Mouse (Mus musculus) stomach, postnatal 0 days (tissue): ENCODE results near the gene Alpk1. TPM values are rescaled to one million over a fixed set of nuclear protein-coding genes. Genes with fewer than 3 reads are reported as not detected.

Experiments
- ATAC-seq: fragments of 200-750 bp; cut with Nextera tagmentation; 2 replicates; pipeline ENCODE4 v1.8.0; 2017; ENCODE audit not compliant: low FRiP score, low TSS enrichment
- DNase-seq: peaks from one replicate; pipeline ENCODE4 v3.0.0-alpha.2; 2016; ENCODE audit warnings: low spot score
- H3K27ac ChIP-seq: fragments of 300-500 bp; sonication (generic); replicated peaks from 2 replicates; pipeline ENCODE4 v1.5.1; 2014; ENCODE audit warnings: mild to moderate bottlenecking, control low read depth
- H3K27me3 ChIP-seq: fragments of 300-500 bp; sonication (generic); 2 replicates; pipeline ENCODE4 v1.6.1; 2014; ENCODE audit warnings: low read length; ENCODE audit not compliant: control insufficient read depth, insufficient read depth
- H3K36me3 ChIP-seq: fragments of 300-500 bp; sonication (generic); 2 replicates; pipeline ENCODE4 v1.6.1; 2014; ENCODE audit warnings: low read length, mixed read lengths; ENCODE audit not compliant: control insufficient read depth, insufficient read depth
- H3K4me1 ChIP-seq: fragments of 300-500 bp; sonication (generic); replicated peaks from 2 replicates; pipeline ENCODE4 v1.6.1; 2014; ENCODE audit warnings: antibody characterized with exemption; ENCODE audit not compliant: control insufficient read depth, insufficient read depth
- H3K4me2 ChIP-seq: fragments of 300-500 bp; sonication (generic); replicated peaks from 2 replicates; pipeline ENCODE4 v1.6.1; 2014; ENCODE audit warnings: low read depth, mild to moderate bottlenecking, control low read depth, moderate library complexity
- H3K4me3 ChIP-seq: fragments of 300-500 bp; sonication (generic); 2 replicates; pipeline ENCODE4 v1.5.1; 2014; ENCODE audit warnings: low read depth, low read length, control low read depth
- H3K9ac ChIP-seq: fragments of 300-500 bp; sonication (generic); 2 replicates; pipeline ENCODE4 v1.6.1; 2014; ENCODE audit warnings: mild to moderate bottlenecking, low read length, control low read depth, mixed read lengths
- H3K9me3 ChIP-seq: fragments of 300-500 bp; sonication (generic); 2 replicates; pipeline ENCODE4 v1.6.1; 2016; ENCODE audit warnings: low read length; ENCODE audit not compliant: control insufficient read depth
- CTCF ChIP-seq: IDR thresholded peaks from 2 replicates; pipeline ENCODE4 v1.5.1; 2016; ENCODE audit warnings: antibody characterized with exemption, low read depth, mild to moderate bottlenecking, moderate library complexity
- EP300 ChIP-seq: optimal IDR thresholded peaks from 2 replicates; pipeline ENCODE3; 2016; ENCODE audit warnings: antibody characterized with exemption
- WGBS: fragments of 180-500 bp; shearing (Covaris S2); extraction: QIAGEN DNeasy Blood & Tissue Kit; methylation state at CpG from one replicate; pipeline ENCODE4 v1.1.7; 2014; 5-methylcytosine and 5-hydroxymethylcytosine counted together
- polyA plus RNA-seq: library from polyadenylated mRNA; unstranded; fragments of >200 nt; fragmentation: Nextera tagmentation; extraction: Ambion mirVana; gene quantifications from 2 replicates; pipeline ENCODE4 v1.2.1, GENCODE M21; 2015

Alpk1 gene
- polyA plus RNA-seq, 1 experiment from 2014 or later, result 1.5 TPM

DNA sequence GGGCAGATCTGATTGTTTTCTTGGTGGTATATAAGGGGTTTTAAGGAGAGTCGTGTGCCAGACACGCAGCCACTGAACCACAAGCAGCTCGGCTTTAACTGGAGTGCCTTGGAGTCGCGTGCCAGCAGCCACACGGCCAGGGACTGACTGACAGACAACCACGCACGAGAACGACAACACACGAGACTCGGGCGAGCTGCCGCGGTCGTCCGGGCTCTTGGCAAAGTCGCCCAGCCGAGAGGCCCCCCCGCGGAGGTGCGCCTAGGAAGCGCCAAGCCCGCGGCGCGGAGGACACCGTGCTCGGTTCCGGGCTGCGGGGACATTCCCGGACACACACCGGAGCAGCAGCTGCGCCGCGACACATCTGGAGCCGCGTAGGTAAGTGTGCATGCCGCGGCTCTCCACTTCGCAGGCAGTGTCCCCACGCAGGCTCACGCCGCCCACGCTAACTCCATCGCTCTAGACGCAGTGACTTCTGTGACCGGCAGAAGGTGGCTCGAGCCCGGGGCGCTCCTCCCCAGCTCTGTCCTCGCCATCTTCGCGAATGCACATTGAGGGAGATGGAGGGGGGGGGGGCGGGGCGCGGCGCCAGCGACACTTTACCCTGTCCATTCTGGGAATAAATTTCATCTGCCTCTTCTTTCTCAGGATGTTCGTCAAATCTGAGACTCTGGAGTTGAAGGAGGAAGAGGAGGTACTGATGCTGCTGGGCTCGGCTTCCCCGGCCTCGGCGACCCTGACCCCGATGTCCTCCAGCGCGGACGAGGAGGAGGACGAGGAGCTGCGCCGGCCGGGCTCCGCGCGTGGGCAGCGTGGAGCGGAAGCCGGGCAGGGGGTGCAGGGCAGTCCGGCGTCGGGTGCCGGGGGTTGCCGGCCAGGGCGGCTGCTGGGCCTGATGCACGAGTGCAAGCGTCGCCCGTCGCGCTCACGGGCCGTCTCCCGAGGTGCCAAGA is 147.0 kb downstream of the Alpk1 start, which contains the start of gene Neurog2:
Neurog2 (plus strand) TSS at position 56 of the 953 bp plus-strand sequence.
- no peak within 1 kb of the TSS for H3K27ac ChIP-seq
- peak; percentile 25 for DNase-seq
- WGBS, result 1% methylated on average over 72 of the region's 92 CpGs

DNA sequence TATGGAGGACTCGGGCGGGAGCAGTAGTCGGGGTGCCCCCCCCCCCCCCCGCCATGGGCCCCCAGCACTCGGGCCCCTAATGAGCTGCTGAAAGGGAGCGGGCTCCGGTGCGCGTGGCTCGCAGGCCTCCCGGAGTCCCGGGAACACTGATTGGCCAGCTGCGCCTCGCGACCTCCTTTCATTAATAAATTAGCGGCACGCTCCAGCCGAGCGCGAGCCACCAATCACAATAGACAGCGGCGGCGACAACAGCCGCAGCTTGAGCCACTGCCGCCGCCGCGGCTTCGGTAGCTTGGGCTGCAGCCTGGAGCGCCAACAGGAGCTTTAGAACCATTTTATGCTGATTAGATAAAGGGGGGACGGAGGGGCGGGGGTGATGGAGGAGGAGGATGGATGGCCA is 147.8 kb downstream of the Alpk1 start:
- peak overlapping the region; percentile 43 for H3K4me3 ChIP-seq
- H3K9me3 ChIP-seq, result no peaks in the 10 kb centered on the region
- no peak for ATAC-seq
- peaks cover 33% of the 10 kb centered on the region for H3K27me3 ChIP-seq
- TF ChIP-seq EP300, result no peak
- no peak for TF ChIP-seq CTCF
- H3K27ac ChIP-seq, result no peak overlapping the region
- H3K4me2 ChIP-seq, result peak overlapping the region; percentile 70
- H3K9ac ChIP-seq, result no peak overlapping the region
- no peaks in the 10 kb centered on the region for H3K36me3 ChIP-seq
- H3K4me1 ChIP-seq, result 0 out of 2 replicates have a peak, but pooled peaks cover 6% of the 10 kb centered on the region
- DNase-seq, result peak; percentile 28
- 2% methylated on average over 30 of the region's 32 CpGs for WGBS

More for the DNA sequence above, 147.0 kb downstream of the Alpk1 start, which contains the start of gene Neurog2:
- Histone ChIP-seq H3K27me3 (peaks cover 37% of the 10 kb centered on the region), H3K9me3 (no peaks in the 10 kb centered on the region), H3K4me2 (peak within 1 kb of the TSS; percentile 70), H3K36me3 (no peaks in the 10 kb centered on the region), H3K4me1 (0 out of 2 replicates have a peak, but pooled peaks cover 6% of the 10 kb centered on the region), H3K9ac (no peak within 1 kb of the TSS), H3K4me3 (peak within 1 kb of the TSS; percentile 43)
- peak; percentile 48 for ATAC-seq
- TF ChIP-seq CTCF (0 out of 2 replicates have a peak, but pooled peaks have one; percentile 3), EP300 (no peak)

DNA sequence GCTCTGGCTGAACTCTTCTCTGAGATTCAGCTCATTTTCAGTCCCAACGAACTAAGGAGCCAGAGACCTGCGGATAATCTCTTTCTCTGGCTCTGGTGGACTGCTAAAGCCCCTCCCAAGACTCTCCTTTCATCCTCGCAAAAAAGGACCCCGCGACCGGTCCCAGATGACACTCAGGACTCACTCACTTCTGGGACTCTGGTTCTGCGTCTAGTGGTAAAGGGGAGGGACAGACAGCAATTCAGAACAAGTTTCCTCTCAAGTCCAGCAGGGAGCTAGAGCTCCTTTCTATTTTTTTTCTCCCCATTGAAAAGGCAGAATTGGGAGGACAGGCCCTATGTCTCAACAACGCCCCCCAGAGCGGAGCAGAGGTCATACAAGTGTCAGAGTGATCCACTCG is 148.7 kb downstream of the Alpk1 start:
- Histone ChIP-seq H3K4me3 (no peak overlapping the region), H3K4me1 (0 out of 2 replicates have a peak, but pooled peaks cover 6% of the 10 kb centered on the region), H3K4me2 (no peak overlapping the region), H3K27me3 (peaks cover 37% of the 10 kb centered on the region), H3K9ac (no peak overlapping the region), H3K36me3 (no peaks in the 10 kb centered on the region), H3K27ac (no peak overlapping the region), H3K9me3 (no peaks in the 10 kb centered on the region)
- DNase-seq (no peak), ATAC-seq (no peak)
- under 1% methylated on average over 10 of the region's 10 CpGs for WGBS
- TF ChIP-seq EP300, result no peak
- TF ChIP-seq CTCF, result no peak

DNA sequence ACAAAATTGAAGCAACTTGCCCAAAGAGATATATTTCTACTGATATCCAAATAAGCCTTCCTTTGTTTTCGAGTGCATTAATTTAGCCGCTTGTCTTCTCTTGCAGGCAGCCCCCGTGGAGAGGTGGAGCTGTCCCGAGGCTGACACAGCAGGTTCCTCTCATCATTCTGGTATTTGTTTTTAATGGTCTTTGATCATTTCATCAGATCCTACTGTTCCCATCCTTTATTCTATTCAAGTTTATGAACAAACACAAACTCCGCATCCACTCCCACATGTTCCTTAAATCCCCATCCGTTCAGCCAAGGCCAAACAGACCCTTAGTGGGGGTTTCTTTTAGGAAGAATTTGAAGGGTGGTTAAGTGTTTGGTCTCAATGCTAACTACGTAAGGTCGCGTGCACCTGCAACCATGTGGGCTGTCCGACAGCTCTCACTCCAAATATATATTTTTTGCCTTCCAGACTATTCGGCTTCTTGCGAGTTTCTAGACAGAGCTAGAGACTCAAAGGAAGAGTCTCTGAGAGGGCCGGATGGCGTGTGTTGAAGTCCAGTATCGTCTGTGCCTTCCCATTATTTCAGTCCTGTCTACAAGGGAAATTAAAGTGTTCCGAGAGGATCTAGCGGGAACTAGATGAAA is 149.5 kb downstream of the Alpk1 start:
- Histone ChIP-seq H3K36me3 (no peaks in the 10 kb centered on the region), H3K27me3 (peaks cover 37% of the 10 kb centered on the region), H3K4me1 (0 out of 2 replicates have a peak, but pooled peaks cover 6% of the 10 kb centered on the region), H3K27ac (no peak overlapping the region), H3K9me3 (no peaks in the 10 kb centered on the region), H3K4me3 (no peak overlapping the region), H3K4me2 (no peak overlapping the region), H3K9ac (no peak overlapping the region)
- DNase-seq, result no peak
- no peak for ATAC-seq
- TF ChIP-seq CTCF (no peak), EP300 (no peak)
- 10% methylated on average over 17 of the region's 17 CpGs for WGBS

DNA sequence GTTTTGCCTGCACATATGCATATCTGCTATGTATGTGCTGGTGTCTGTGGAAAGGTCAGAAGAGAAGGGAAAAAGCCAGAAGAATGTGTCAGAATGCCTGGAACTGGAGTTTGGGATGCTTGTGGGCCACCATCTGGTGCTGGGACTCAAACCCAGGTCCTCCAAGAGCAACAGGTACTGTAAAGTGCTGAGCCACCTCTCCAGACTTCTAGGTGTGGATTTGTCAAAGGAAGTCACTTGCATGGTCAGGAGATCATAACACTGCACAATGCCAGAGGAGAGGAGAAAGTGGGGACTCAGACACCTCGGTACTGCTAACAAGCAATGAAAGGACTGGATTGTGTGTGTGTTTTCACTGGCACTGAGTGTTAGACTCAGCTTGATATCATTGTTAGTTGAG is 150.1 kb downstream of the Alpk1 start:
- Histone ChIP-seq H3K36me3 (no peaks in the 10 kb centered on the region), H3K27ac (no peak overlapping the region), H3K27me3 (peaks cover 38% of the 10 kb centered on the region), H3K9me3 (no peaks in the 10 kb centered on the region), H3K4me2 (no peak overlapping the region), H3K4me1 (0 out of 2 replicates have a peak, but pooled peaks cover 9% of the 10 kb centered on the region), H3K4me3 (no peak overlapping the region), H3K9ac (no peak overlapping the region)
- DNase-seq (no peak), ATAC-seq (no peak)
- WGBS, result 11% methylated on average over 1 of the region's 1 CpGs
- TF ChIP-seq EP300, result no peak
- TF ChIP-seq CTCF, result no peak
